10 mouse cellular contexts compared by ENCODE assay signal in genomic region chr16:84875012-84875717, GRCm38 (mm10). TPM values are rescaled to one million over a fixed set of nuclear protein-coding genes. Genes with fewer than 3 reads are reported as not detected.
DNase-seq lines count a peak whose midpoint lies in the region; ATAC-seq and TF ChIP-seq lines count a peak whose summit lies in the region.
"Had no signal": no experiment of that assay in that cellular context is flagged by ENCODE, and none has a peak within 500 bp of the region (broad histone marks: within the 10 kb centered on the region; RNA-seq: fewer than 3 reads in every experiment).

No protein-coding gene starts in this region.

- peak overlapping the region; percentile 35; the same call in 1 of the 2 replicates for H3K4me2 ChIP-seq in hindbrain, embryonic 15.5 days
- peak overlapping the region; percentile 14; the same call in 1 of the 2 replicates for H3K4me2 ChIP-seq in heart, postnatal 0 days (ENCODE audit: low read depth, low read length)
- H3K4me2 ChIP-seq: embryonic facial prominence, embryonic 12.5 days had no signal

- H3K9me3 ChIP-seq in hindbrain, embryonic 15.5 days: no peaks in the 10 kb centered on the region
- H3K9me3 ChIP-seq in hindbrain, embryonic 10.5 days: no peaks in the 10 kb centered on the region
- H3K9me3 ChIP-seq in heart, postnatal 0 days (replicated peaks; ENCODE audit: control insufficient read depth, low read length): no peaks in the 10 kb centered on the region
- H3K9me3 ChIP-seq: embryonic facial prominence, embryonic 12.5 days had no signal

- no peaks in the 10 kb centered on the region for H3K27me3 ChIP-seq in hindbrain, embryonic 15.5 days
- no peaks in the 10 kb centered on the region for H3K27me3 ChIP-seq in hindbrain, embryonic 10.5 days (ENCODE audit: insufficient read depth, poor library complexity, severe bottlenecking)
- no peaks in the 10 kb centered on the region for H3K27me3 ChIP-seq in heart, postnatal 0 days (ENCODE audit: control insufficient read depth, insufficient read depth, low read length)
- H3K27me3 ChIP-seq: embryonic facial prominence, embryonic 12.5 days had no signal

- TF ChIP-seq CTCF in heart, postnatal 0 days (IDR thresholded peaks at IDR 0.05; ENCODE audit: low read depth): peak; percentile 25
- peak; percentile 20; the same call in 1 of the 2 replicates for TF ChIP-seq CTCF in lung, adult 2 months (IDR thresholded peaks at IDR 0.05; ENCODE audit: insufficient read depth, low read length)

- no peak for TF ChIP-seq POLR2A in lung, adult 2 months (IDR thresholded peaks at IDR 0.05; ENCODE audit: borderline replicate concordance, extremely low read depth, low read depth, low read length)

- TF ChIP-seq EP300 in heart, postnatal 0 days (IDR thresholded peaks at IDR 0.05; ENCODE audit: low read depth): no peak

- 72% methylated on average over 24 of the region's 24 CpGs for WGBS in hindbrain, embryonic 15.5 days
- WGBS in hindbrain, embryonic 10.5 days: 82% methylated on average over 24 of the region's 24 CpGs
- 67% methylated on average over 24 of the region's 24 CpGs for WGBS in heart, postnatal 0 days
- 44% methylated on average over 24 of the region's 24 CpGs for WGBS in lung, adult 2 months

- H3K36me3 ChIP-seq in hindbrain, embryonic 15.5 days: no peaks in the 10 kb centered on the region
- no peaks in the 10 kb centered on the region for H3K36me3 ChIP-seq in hindbrain, embryonic 10.5 days
- H3K36me3 ChIP-seq in heart, postnatal 0 days (replicated peaks; ENCODE audit: control insufficient read depth, insufficient read depth, low read length): no peaks in the 10 kb centered on the region
- H3K36me3 ChIP-seq: embryonic facial prominence, embryonic 12.5 days had no signal

- no peak overlapping the region for H3K9ac ChIP-seq in hindbrain, embryonic 15.5 days
- H3K9ac ChIP-seq in heart, postnatal 0 days (replicated peaks; ENCODE audit: low read depth, low read length): no peak overlapping the region
- H3K9ac ChIP-seq: embryonic facial prominence, embryonic 12.5 days; liver, embryonic 14.5 days had no signal

- H3K27ac ChIP-seq in hindbrain, embryonic 15.5 days (replicated peaks): no peak overlapping the region
- no peak overlapping the region for H3K27ac ChIP-seq in hindbrain, embryonic 10.5 days
- H3K27ac ChIP-seq in heart, postnatal 0 days (ENCODE audit: low read depth): no peak overlapping the region
- H3K27ac ChIP-seq: embryonic facial prominence, embryonic 12.5 days; liver, embryonic 14.5 days had no signal

- H3K4me1 ChIP-seq in hindbrain, embryonic 15.5 days (replicated peaks): peaks cover 9% of the 10 kb centered on the region
- H3K4me1 ChIP-seq in hindbrain, embryonic 10.5 days (replicated peaks): 0 out of 2 replicates have a peak, but pooled peaks cover 4% of the 10 kb centered on the region
- no peaks in the 10 kb centered on the region for H3K4me1 ChIP-seq in heart, postnatal 0 days (ENCODE audit: control insufficient read depth, insufficient read depth)
- no peaks in the 10 kb centered on the region for H3K4me1 ChIP-seq in lung, adult 2 months (ENCODE audit: control insufficient read depth, insufficient read depth, low read length)
- H3K4me1 ChIP-seq: embryonic facial prominence, embryonic 12.5 days had no signal

- H3K4me3 ChIP-seq in hindbrain, embryonic 15.5 days: no peak overlapping the region
- no peak overlapping the region for H3K4me3 ChIP-seq in hindbrain, embryonic 10.5 days
- H3K4me3 ChIP-seq in heart, postnatal 0 days (ENCODE audit: low read depth, low read length): no peak overlapping the region
- no peak overlapping the region for H3K4me3 ChIP-seq in lung, adult 2 months (replicated peaks; ENCODE audit: extremely low read depth, low read depth, low read length)
- H3K4me3 ChIP-seq: embryonic facial prominence, embryonic 12.5 days had no signal

- ATAC-seq in hindbrain, embryonic 15.5 days (ENCODE audit: low FRiP score, low read depth): no peak
- no peak for ATAC-seq in heart, postnatal 0 days (ENCODE audit: insufficient read depth, low read depth)
- ATAC-seq in CD4-positive, CD25-positive, alpha-beta regulatory T cell, adult 4 months: no peak

- no peak for DNase-seq in hindbrain, embryonic 10.5 days (ENCODE audit: low spot score)
- peak; percentile 18 for DNase-seq in cerebellum, adult 8-10 months
- no peak for DNase-seq in heart, postnatal 0 days (ENCODE audit: low spot score)
- peak; percentile 6 for DNase-seq in lung, adult 2 months
- no peak for DNase-seq in adrenal gland, postnatal 4 days (ENCODE audit: low spot score in 2 of 2)
- DNase-seq in gastrocnemius, adult 8-10 months (ENCODE audit: low spot score in 2 of 2): no peak

RNA-seq across cellular contexts. Expression of gene Atp5j, which starts 39.7 kb away (rescaled TPM):
- polyA plus RNA-seq in hindbrain, embryonic 15.5 days (2015; fragmentation: Nextera tagmentation; extraction: Ambion mirVana): 767 and 825 TPM in 2 replicates
- polyA plus RNA-seq in hindbrain, embryonic 10.5 days (2016; fragmentation: Nextera tagmentation; extraction: Ambion mirVana): 802 and 846 TPM in 2 replicates
- total RNA-seq in heart, postnatal 0 days (2014; rRNA removed; ENCODE audit: low replicate concordance): 301 and 405 TPM in 2 replicates
- polyA plus RNA-seq in heart, postnatal 0 days (2015; fragmentation: Nextera tagmentation; extraction: Ambion mirVana): 3,491 and 3,728 TPM in 2 replicates
- 117 and 167 TPM in 2 replicates for polyA plus RNA-seq in lung, adult 2 months (2012; rRNA removed)
- total RNA-seq in adrenal gland, postnatal 4 days (2021): 100 to 1,000 TPM; 459 to 468 TPM
- total RNA-seq in gastrocnemius, adult 8-10 months (2022): 1,000 to 10,000 TPM in 2 of 4 experiments, 100 to 1,000 TPM in 2; 869 to 1,085 (median 967) TPM
- 100 to 1,000 TPM; 385 to 522 TPM for polyA plus RNA-seq in CD4-positive, CD25-positive, alpha-beta regulatory T cell, adult 4 months (2017; shearing (Covaris generic))

RNA-seq across cellular contexts. Expression of gene Gabpa, which starts 40.4 kb away (rescaled TPM):
- polyA plus RNA-seq in hindbrain, embryonic 15.5 days (2015; fragmentation: Nextera tagmentation; extraction: Ambion mirVana): 17.5 and 18.4 TPM in 2 replicates
- 28.5 and 35.1 TPM in 2 replicates for polyA plus RNA-seq in hindbrain, embryonic 10.5 days (2016; fragmentation: Nextera tagmentation; extraction: Ambion mirVana)
- total RNA-seq in heart, postnatal 0 days (2014; rRNA removed; ENCODE audit: low replicate concordance): 19.7 and 34.9 TPM in 2 replicates
- 20.3 and 21.1 TPM in 2 replicates for polyA plus RNA-seq in heart, postnatal 0 days (2015; fragmentation: Nextera tagmentation; extraction: Ambion mirVana)
- polyA plus RNA-seq in lung, adult 2 months (2012; rRNA removed): 5.2 and 10.7 TPM in 2 replicates
- 10 to 100 TPM; 57.6 to 59.8 TPM for total RNA-seq in adrenal gland, postnatal 4 days (2021)
- 10 to 100 TPM; 21.0 to 28.2 (median 24.4) TPM for total RNA-seq in gastrocnemius, adult 8-10 months (2022)
- 10 to 100 TPM; 18.1 to 19.2 TPM for polyA plus RNA-seq in CD4-positive, CD25-positive, alpha-beta regulatory T cell, adult 4 months (2017; shearing (Covaris generic))

Comparison
In these comparisons a context has a peak if more than half of its experiments do, and no peak if none do; other contexts are left out.
1. DNase-seq: peak in cerebellum, adult 8-10 months (single experiment) and lung, adult 2 months (single experiment); none in hindbrain, embryonic 10.5 days (single experiment), heart, postnatal 0 days (single experiment), adrenal gland, postnatal 4 days (0 of 2) and gastrocnemius, adult 8-10 months (0 of 2).